Mouse (Mus musculus) midbrain, embryonic 12.5 days (tissue): ENCODE data around the gene Tbx5. TPM values are rescaled to one million over a fixed set of nuclear protein-coding genes. Genes with fewer than 3 reads are reported as not detected.

Experiments used
- ATAC-seq: fragments of 200-750 bp; cut with Nextera tagmentation; 2 replicates; pipeline ENCODE4 v1.8.0; 2017; ENCODE audit warnings: low read depth, moderate TSS enrichment, moderate library complexity; ENCODE audit not compliant: low FRiP score
- H3K27ac ChIP-seq: fragments of 300-500 bp; sonication (generic); replicated peaks from 2 replicates; pipeline ENCODE4 v1.5.1; 2016; ENCODE audit warnings: mild to moderate bottlenecking
- H3K27me3 ChIP-seq: fragments of 300-500 bp; sonication (generic); 2 replicates; pipeline ENCODE4 v1.6.1; 2016; ENCODE audit warnings: mild to moderate bottlenecking
- H3K36me3 ChIP-seq: fragments of 300-500 bp; sonication (generic); 2 replicates; pipeline ENCODE4 v1.6.1; 2016
- H3K4me1 ChIP-seq: fragments of 300-500 bp; sonication (generic); 2 replicates; pipeline ENCODE4 v1.6.1; 2016
- H3K4me2 ChIP-seq: fragments of 300-500 bp; sonication (generic); replicated peaks from 2 replicates; pipeline ENCODE4 v1.6.1; 2016; ENCODE audit warnings: mild to moderate bottlenecking, moderate library complexity
- H3K4me3 ChIP-seq: fragments of 300-500 bp; sonication (generic); 2 replicates; pipeline ENCODE4 v1.5.1; 2016; ENCODE audit warnings: mild to moderate bottlenecking
- H3K9ac ChIP-seq: fragments of 300-500 bp; sonication (generic); replicated peaks from 2 replicates; pipeline ENCODE4 v1.6.1; 2016; ENCODE audit warnings: mild to moderate bottlenecking, moderate library complexity
- H3K9me3 ChIP-seq: fragments of 300-500 bp; sonication (generic); 2 replicates; pipeline ENCODE4 v1.6.1; 2016; ENCODE audit warnings: mild to moderate bottlenecking
- WGBS: fragments of 180-500 bp; shearing (Covaris S2); methylation state at CpG from one replicate; pipeline ENCODE4 v1.1.7; 2016; 5-methylcytosine and 5-hydroxymethylcytosine counted together
- polyA plus RNA-seq: library from polyadenylated mRNA; unstranded; fragments of >200 nt; fragmentation: Nextera tagmentation; extraction: Ambion mirVana; gene quantifications from 2 replicates; pipeline ENCODE4 v1.2.1, GENCODE M21; 2016

Gene Tbx5
- polyA plus RNA-seq = 0.08 TPM in 2 replicates

DNA sequence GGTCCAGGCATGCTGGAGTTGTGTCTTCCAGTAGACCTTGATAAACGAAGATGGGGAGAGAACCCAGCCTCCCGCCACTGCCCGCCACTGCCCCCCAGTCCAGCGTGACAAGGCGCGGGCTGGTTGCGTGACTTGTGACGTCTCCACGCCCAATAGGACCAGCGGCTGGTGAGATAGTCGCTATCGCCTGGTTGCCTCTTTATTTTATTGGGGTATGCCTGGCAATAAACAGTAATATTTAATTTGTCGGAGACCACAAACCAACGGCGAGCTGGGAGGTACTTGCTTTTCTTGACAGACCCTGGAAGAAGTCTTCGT lies at the start of gene Tbx5:
Gene Tbx5 (plus strand): TSS at position 190 of the 318 bp plus-strand sequence.
- Histone ChIP-seq H3K4me2 (no peak within 1 kb of the TSS), H3K4me1 (0 out of 2 replicates have a peak, but pooled peaks cover 3% of the 10 kb centered on the region), H3K9ac (no peak within 1 kb of the TSS), H3K27ac (no peak within 1 kb of the TSS), H3K27me3 (peaks cover 99% of the 10 kb centered on the region), H3K4me3 (no peak within 1 kb of the TSS), H3K36me3 (no peaks in the 10 kb centered on the region), H3K9me3 (no peaks in the 10 kb centered on the region)
- 2% methylated on average over 16 of the region's 16 CpGs for WGBS
- no peak for ATAC-seq

DNA sequence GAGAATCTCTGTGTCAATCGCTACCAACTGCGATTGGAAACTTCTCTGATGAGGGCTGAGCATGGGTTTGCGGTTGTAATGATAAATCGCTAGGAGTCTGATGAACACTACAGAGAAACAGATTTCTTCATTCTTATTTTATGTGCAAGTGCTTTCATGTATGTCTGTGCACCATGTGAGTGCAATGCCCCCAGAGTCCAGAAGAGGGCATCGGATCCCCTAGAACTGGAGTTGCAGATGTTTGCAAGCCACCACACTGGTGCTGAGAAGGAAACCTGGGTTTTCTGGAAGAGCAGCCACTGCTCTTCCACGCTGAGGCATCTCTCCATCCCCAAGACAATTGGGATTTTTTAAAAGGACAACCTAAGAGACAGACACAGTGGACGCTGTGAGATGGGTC lies 46.5 kb upstream of the Tbx5 start:
- WGBS = 89% methylated on average over 7 of the region's 7 CpGs
- no peaks in the 10 kb centered on the region for H3K4me1 ChIP-seq
- H3K27me3 ChIP-seq = peaks cover 41% of the 10 kb centered on the region
- H3K4me3 ChIP-seq = no peak overlapping the region
- H3K4me2 ChIP-seq = no peak overlapping the region
- no peak overlapping the region for H3K27ac ChIP-seq
- H3K9me3 ChIP-seq = no peaks in the 10 kb centered on the region
- no peak for ATAC-seq
- H3K36me3 ChIP-seq = no peaks in the 10 kb centered on the region
- no peak overlapping the region for H3K9ac ChIP-seq

DNA sequence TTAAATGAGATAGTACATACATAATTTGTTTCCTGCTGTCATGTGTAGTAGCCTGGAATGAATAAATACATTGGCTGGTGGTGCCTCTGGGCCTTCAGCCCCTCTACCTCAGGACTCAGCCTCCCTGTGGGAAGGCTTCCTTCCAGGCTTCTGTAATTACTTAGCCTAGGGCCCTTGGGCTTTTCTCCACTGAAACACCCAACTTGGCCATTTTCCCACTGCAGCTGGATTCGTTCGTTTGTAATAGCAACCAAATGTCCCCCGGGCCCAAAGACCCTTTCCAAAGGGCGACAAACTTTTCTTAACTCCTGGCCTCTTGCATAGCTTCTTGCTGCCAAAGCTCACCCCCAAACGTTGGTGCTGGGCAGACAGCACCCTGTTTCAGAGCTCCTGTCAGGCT lies 40.8 kb upstream of the Tbx5 start:
- peaks cover 76% of the 10 kb centered on the region for H3K27me3 ChIP-seq
- ATAC-seq = no peak

DNA sequence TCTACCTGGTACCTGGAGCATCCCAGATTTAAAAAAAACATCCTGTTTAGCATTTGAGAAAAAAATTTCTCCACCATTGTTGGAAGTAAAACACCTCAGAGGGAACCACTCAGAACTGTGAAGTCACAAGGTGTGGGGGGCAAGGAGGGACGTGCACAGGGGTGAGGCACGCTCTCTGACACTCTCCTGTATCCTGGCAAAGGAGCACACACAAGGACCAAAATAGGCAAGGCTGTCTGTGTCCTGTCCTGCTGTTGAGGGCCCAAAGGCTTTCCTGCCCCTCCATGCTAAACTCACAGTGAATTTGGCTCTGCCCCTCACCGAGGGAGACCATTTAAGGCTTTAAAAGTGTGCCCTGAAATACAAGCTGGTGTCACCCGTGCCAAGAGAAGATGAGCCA lies 38.5 kb upstream of the Tbx5 start:
- WGBS = 2% methylated on average over 4 of the region's 4 CpGs
- Histone ChIP-seq H3K4me1 (no peaks in the 10 kb centered on the region), H3K27ac (no peak overlapping the region), H3K9me3 (no peaks in the 10 kb centered on the region), H3K4me3 (no peak overlapping the region), H3K9ac (no peak overlapping the region), H3K4me2 (no peak overlapping the region), H3K27me3 (peaks cover 89% of the 10 kb centered on the region), H3K36me3 (no peaks in the 10 kb centered on the region)
- no peak for ATAC-seq

More for the DNA sequence above, 40.8 kb upstream of the Tbx5 start:
- H3K9me3 ChIP-seq = no peaks in the 10 kb centered on the region
- H3K4me3 ChIP-seq = no peak overlapping the region
- no peaks in the 10 kb centered on the region for H3K36me3 ChIP-seq
- H3K9ac ChIP-seq = no peak overlapping the region
- no peak overlapping the region for H3K27ac ChIP-seq
- no peak overlapping the region for H3K4me2 ChIP-seq
- 62% methylated on average over 5 of the region's 5 CpGs for WGBS
- no peaks in the 10 kb centered on the region for H3K4me1 ChIP-seq

DNA sequence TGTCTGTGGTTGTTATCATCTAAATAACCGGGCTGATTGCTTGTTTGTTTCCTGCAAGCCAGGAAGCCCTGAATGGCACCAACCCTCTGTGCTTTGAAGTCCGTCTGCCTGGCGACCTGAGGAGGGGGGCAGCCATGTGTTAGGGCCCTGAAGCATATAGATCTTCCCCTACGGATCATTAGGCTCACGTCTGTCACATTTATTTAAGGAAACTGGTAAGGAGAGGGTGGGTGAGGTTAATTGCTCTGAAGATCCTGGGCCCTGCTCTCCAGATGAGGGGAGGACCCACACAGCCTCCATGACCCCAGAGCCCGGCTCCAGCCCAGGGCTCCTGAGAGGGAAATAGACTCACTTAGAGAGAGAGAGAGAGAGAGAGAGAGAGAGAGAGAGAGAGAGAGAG lies 37.1 kb upstream of the Tbx5 start:
- peaks cover 96% of the 10 kb centered on the region for H3K27me3 ChIP-seq
- no peaks in the 10 kb centered on the region for H3K4me1 ChIP-seq
- no peak overlapping the region for H3K4me2 ChIP-seq
- H3K27ac ChIP-seq = no peak overlapping the region
- no peak for ATAC-seq
- H3K9me3 ChIP-seq = no peaks in the 10 kb centered on the region
- H3K36me3 ChIP-seq = no peaks in the 10 kb centered on the region
- H3K9ac ChIP-seq = no peak overlapping the region
- 1% methylated on average over 6 of the region's 6 CpGs for whole genome bisulfite sequencing
- H3K4me3 ChIP-seq = no peak overlapping the region

DNA sequence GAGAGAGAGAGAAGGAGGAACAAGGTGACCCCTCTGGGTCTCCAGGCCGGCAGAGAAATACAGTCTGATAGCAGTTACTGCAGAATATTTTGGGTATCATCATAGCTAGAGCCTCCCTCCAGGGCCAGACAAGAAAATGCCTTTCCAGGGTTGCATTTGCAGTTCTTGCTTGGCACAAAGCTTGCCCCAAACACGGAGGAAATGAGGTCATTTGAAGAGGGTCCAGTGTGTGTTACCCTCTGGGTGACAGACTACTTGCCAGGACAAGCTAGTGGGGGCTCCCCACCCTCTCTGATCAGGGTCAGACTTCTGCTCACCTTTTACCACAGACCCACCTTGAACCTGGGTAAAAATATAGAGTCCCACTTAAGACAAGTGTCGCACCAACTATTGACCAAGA lies 36.7 kb upstream of the Tbx5 start:
- Histone ChIP-seq H3K4me3 (no peak overlapping the region), H3K4me1 (no peaks in the 10 kb centered on the region), H3K36me3 (no peaks in the 10 kb centered on the region), H3K4me2 (no peak overlapping the region), H3K27ac (no peak overlapping the region), H3K9me3 (no peaks in the 10 kb centered on the region), H3K27me3 (peaks cover 99% of the 10 kb centered on the region), H3K9ac (no peak overlapping the region)
- 6% methylated on average over 3 of the region's 3 CpGs for WGBS
- ATAC-seq = no peak

DNA sequence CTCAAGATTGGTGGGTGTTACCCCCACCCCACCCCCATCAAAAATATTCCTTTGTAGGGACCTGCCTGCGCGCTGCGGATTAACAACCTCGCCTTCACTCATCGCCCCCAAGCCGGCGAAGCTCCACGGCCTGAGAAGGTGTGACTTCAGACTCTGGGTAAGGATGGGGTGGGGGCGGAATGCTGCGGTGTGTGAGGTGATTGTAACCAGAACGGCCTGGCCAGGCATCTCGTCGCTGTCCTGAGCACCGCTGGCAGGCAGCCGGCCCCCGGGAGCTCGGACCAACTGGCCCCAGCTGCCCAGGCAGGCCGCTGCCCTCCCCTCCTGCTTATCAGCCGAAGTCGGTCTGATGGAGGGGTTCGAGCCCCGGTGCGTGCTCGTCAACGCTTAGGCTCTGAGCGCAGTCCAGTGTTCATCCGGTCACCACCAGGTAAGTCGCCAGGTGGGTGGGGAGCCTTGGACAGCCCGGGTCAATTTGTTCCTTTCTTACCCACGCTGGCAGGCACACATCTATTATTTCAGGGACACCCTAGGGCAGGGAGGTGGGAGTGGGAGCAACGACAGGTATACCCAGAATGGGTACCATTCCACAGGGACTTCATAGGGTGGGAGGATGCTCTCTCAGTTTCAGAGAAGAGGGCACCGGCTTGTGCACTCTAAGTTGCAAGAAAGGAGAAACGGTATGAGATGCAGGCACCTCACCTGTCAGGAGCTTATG lies 35.9 kb upstream of the Tbx5 start:
- peaks cover 99% of the 10 kb centered on the region for H3K27me3 ChIP-seq
- H3K9ac ChIP-seq = no peak overlapping the region
- 1% methylated on average over 32 of the region's 33 CpGs for WGBS
- H3K4me2 ChIP-seq = no peak overlapping the region
- no peaks in the 10 kb centered on the region for H3K4me1 ChIP-seq
- H3K9me3 ChIP-seq = no peaks in the 10 kb centered on the region
- ATAC-seq = no peak
- H3K36me3 ChIP-seq = no peaks in the 10 kb centered on the region
- no peak overlapping the region for H3K27ac ChIP-seq
- no peak overlapping the region for H3K4me3 ChIP-seq

DNA sequence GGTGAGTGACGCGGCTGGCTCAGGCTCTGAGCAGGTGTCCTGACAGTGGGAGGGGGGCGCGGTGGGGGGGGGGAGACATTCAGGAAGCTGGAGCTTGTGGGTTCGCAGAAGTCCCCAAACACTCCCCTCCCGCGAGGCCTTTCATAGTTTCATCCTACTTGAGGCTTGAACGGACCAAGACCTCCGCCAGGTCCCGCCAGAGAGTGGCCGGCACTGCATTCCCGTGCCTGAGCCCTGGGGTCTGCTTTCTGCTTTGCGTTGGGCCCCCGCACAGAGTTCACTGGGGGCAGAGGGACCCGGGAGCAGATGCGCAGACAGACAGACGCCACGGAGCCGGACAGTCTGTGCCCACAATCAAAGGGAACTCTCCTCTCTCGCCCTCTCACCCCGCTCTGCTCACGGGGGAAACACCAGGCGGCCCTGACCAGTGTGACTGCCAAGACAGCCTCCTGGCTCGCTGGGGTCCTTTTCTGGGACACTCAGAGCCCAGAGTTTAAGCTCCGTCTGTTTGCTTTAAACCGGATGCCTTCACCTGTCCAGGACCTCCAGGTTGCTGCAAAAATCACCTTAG lies 34.8 kb upstream of the Tbx5 start:
- Histone ChIP-seq H3K4me3 (no peak overlapping the region), H3K36me3 (no peaks in the 10 kb centered on the region), H3K27me3 (peaks cover 99% of the 10 kb centered on the region), H3K4me1 (no peaks in the 10 kb centered on the region), H3K9me3 (no peaks in the 10 kb centered on the region), H3K4me2 (no peak overlapping the region), H3K27ac (no peak overlapping the region), H3K9ac (no peak overlapping the region)
- 2% methylated on average over 26 of the region's 26 CpGs for WGBS
- ATAC-seq = no peak

DNA sequence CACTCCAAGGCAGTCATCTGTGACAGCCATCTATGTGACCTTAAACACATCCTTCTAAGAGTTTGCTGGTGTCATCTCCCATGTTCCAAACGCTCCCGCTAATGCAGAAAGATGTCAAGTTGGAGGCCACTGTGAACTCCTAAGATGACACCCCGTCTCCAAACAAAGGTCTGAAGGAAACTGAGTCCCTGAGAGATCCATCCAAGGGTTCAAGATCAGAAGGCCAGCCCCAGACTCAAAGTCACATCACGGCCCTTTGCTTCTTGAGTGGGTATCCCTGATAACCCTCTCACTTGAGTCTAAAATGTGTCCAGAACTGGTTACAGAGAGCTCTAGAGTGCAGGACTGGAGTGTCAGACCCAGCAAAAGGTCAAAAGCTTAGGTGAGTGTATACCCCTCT lies 34.2 kb upstream of the Tbx5 start:
- no peak overlapping the region for H3K4me2 ChIP-seq
- H3K4me3 ChIP-seq = no peak overlapping the region
- no peak for ATAC-seq
- H3K27me3 ChIP-seq = peaks cover 99% of the 10 kb centered on the region
- H3K9ac ChIP-seq = no peak overlapping the region
- H3K36me3 ChIP-seq = no peaks in the 10 kb centered on the region
- H3K9me3 ChIP-seq = no peaks in the 10 kb centered on the region
- H3K27ac ChIP-seq = no peak overlapping the region
- H3K4me1 ChIP-seq = no peaks in the 10 kb centered on the region
- WGBS = 3% methylated on average over 4 of the region's 4 CpGs

DNA sequence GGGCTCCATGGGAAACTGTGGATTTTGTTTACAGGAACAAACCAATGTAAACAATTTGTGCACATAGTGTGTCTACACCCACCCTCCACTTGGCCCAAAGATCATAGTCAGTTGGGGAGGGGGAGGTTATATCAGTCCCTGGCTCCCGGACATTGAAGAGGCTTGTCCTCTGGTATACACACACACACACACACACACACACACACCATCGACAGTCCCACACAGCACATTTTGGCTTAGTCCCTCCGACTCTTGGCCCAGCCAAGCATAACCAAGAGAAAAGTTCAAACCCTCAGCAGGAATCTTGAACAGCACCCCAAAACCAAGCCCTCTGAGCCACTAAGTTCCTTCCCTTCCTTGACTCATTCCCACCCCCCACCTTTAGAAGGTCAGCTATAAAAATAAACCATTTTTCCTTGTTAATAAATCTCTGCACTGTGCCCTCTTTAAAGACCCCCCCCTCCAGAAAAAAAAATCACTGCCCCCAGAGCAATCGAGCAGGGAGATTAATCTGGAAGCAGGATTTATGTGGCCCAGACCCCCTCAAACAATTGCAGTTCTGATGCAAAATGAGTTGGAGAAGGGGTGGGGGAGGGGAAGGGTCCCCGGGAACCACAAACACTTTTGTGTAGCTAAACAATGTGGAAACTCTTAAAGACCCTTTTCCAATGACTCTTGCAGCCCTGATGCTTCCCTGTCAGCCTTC lies 33.6 kb upstream of the Tbx5 start:
- H3K4me1 ChIP-seq = no peaks in the 10 kb centered on the region
- H3K4me2 ChIP-seq = no peak overlapping the region
- H3K36me3 ChIP-seq = no peaks in the 10 kb centered on the region
- H3K4me3 ChIP-seq = no peak overlapping the region
- H3K9me3 ChIP-seq = no peaks in the 10 kb centered on the region
- H3K27me3 ChIP-seq = peaks cover 99% of the 10 kb centered on the region
- H3K9ac ChIP-seq = no peak overlapping the region
- 2% methylated on average over 5 of the region's 5 CpGs for WGBS
- no peak overlapping the region for H3K27ac ChIP-seq
- no peak for ATAC-seq

DNA sequence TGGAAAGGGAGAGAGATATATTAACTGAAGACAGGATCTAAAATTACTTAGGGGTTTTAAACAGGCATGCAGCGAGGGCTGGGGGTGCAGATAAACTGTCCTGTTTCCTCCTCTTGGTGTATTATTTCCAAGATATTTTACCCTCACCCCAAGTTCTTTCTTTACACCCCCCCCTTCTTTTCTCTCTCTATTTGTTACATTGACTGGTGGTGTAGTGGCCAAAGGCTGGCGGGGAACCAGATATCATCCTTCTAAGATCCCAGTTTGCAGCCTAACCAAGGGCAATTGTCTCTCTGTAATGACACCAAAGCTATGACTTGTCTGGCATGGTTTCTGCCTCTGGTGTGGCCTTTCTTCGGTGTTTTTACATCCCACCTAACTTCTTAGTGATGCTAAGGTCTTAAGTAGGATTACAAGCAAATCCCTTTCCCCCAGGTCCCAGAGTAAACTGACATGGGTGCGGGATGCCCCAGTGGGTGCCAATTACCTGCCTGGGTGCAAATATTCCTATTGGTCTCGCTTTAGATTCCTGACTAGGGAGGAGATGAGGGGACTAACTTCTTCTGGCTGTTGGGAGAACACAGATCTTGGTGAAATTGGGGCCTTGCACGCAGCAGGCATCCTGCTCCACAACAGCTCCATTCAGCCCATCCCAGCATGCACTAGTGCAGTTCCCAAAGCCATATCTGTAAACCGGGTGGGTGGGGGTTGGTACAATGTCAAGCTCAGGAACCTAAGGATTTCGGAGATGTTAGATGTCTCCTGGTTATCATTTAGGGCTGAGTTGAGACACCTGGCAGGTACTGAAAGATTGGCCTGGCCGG lies 32.8 kb upstream of the Tbx5 start:
- Histone ChIP-seq H3K9me3 (no peaks in the 10 kb centered on the region), H3K4me1 (no peaks in the 10 kb centered on the region), H3K27ac (no peak overlapping the region), H3K4me3 (no peak overlapping the region), H3K4me2 (no peak overlapping the region), H3K27me3 (peaks cover 99% of the 10 kb centered on the region), H3K9ac (no peak overlapping the region), H3K36me3 (no peaks in the 10 kb centered on the region)
- under 1% methylated on average over 9 of the region's 9 CpGs for WGBS
- no peak for ATAC-seq

DNA sequence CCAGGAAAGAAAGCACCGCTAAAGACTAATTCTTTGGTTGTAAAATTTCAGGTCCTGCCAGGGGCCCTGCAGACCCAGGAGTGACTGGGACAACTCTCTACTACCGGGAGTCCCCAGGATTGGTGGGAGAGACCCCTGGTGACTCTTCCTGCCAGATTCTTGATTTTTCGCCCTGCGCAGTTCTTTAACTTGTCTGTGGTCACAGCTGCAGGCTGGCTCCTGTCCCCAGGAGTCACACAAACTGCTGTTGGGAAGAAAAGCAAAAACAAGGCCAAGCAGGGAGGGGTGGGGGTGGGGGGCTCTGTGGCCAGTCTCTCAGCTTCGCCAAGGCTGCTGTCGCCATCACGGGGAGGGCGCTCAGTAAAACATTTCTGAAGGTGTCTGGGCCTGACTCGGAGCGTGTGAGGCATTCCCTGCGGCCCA lies 32.2 kb upstream of the Tbx5 start:
- H3K4me2 ChIP-seq = no peak overlapping the region
- no peaks in the 10 kb centered on the region for H3K9me3 ChIP-seq
- no peak overlapping the region for H3K27ac ChIP-seq
- H3K4me3 ChIP-seq = no peak overlapping the region
- no peak for ATAC-seq
- H3K9ac ChIP-seq = no peak overlapping the region
- H3K27me3 ChIP-seq = peaks cover 99% of the 10 kb centered on the region
- no peaks in the 10 kb centered on the region for H3K36me3 ChIP-seq
- no peaks in the 10 kb centered on the region for H3K4me1 ChIP-seq
- 0% methylated on average over 11 of the region's 11 CpGs for WGBS
